Mouse (Mus musculus) B cell, adult 62 days (primary cell): ENCODE data around the gene Zbtb8a. TPM values are rescaled to one million over a fixed set of nuclear protein-coding genes. Genes with fewer than 3 reads are reported as not detected.

Experiments
- total RNA-seq: library from RNA; stranded (reverse); gene quantifications from 4 replicates; pipeline ENCODE4 v1.2.4, GENCODE M21; 2023

Gene Zbtb8a
- total RNA-seq, result 2.2 to 4.1 TPM (median 3.4 TPM) in 4 replicates

GRCm38 (mm10) chr4:129377601-129378390 lies at the start of gene Zbtb8a:
Zbtb8a (minus strand) TSS chr4:129378116.

GRCm38 (mm10) chr4:129335216-129336074 lies 42.5 kb downstream of the Zbtb8a start, which contains the start of the genes Rbbp4 and Zbtb8os:
Rbbp4 (minus strand) TSS chr4:129335370.
Zbtb8os (plus strand) TSS chr4:129335695.

Other genes with a start within 250 kb of the Zbtb8a start
- 0.43 TPM in 1 of 4 replicates, not detected in the others for gene Fndc5, start 241.1 kb downstream of the Zbtb8a start, total RNA-seq
- gene S100pbp, start 188.4 kb downstream of the Zbtb8a start, total RNA-seq, result 40.3 to 46.4 TPM (median 44.2 TPM) in 4 replicates
- 39.2 to 53.9 TPM (median 51.7 TPM) in 4 replicates for gene Yars, start 188.4 kb downstream of the Zbtb8a start, total RNA-seq
- 0.12 to 0.26 TPM (median 0.12 TPM) in 3 of 4 replicates, not detected in the other for gene C77080, start 116.7 kb downstream of the Zbtb8a start, total RNA-seq
- not detected in 4 replicates for gene Sync, start 90.5 kb downstream of the Zbtb8a start, total RNA-seq
- gene Rbbp4, start 42.7 kb downstream of the Zbtb8a start, total RNA-seq, result 144 to 162 TPM (median 150 TPM) in 4 replicates
- gene Zbtb8os, start 42.4 kb downstream of the Zbtb8a start, total RNA-seq, result 31.2 to 38.2 TPM (median 36.8 TPM) in 4 replicates
- not detected in 4 replicates for gene Zbtb8b, start 62.7 kb upstream of the Zbtb8a start, total RNA-seq
- gene Bsdc1, start 83.5 kb upstream of the Zbtb8a start, total RNA-seq, result 125 to 159 TPM (median 135 TPM) in 4 replicates
- gene Tssk3, start 112.9 kb upstream of the Zbtb8a start, total RNA-seq, result 0.46 to 0.88 TPM in 2 of 4 replicates, not detected in the others
- gene Fam229a, start 113.1 kb upstream of the Zbtb8a start, total RNA-seq, result 2.2 to 3.5 TPM in 2 of 4 replicates, not detected in the others
- gene Marcksl1, start 135.5 kb upstream of the Zbtb8a start, total RNA-seq, result 87.6 to 108 TPM (median 95.2 TPM) in 4 replicates
- 167 to 184 TPM (median 171 TPM) in 4 replicates for gene Hdac1, start 164.6 kb upstream of the Zbtb8a start, total RNA-seq
- gene Lck, start 195.5 kb upstream of the Zbtb8a start, total RNA-seq, result 18.6 to 29.8 TPM (median 24.1 TPM) in 4 replicates
- not detected in 4 replicates for gene Fam167b, start 200.4 kb upstream of the Zbtb8a start, total RNA-seq
- 145 to 162 TPM (median 151 TPM) in 4 replicates for gene Eif3i, start 222.5 kb upstream of the Zbtb8a start, total RNA-seq
- 107 to 127 TPM (median 116 TPM) in 4 replicates for gene Tmem234, start 222.6 kb upstream of the Zbtb8a start, total RNA-seq
- gene Dcdc2b, start 236.1 kb upstream of the Zbtb8a start, total RNA-seq, result 0.88 to 2.6 TPM (median 1.4 TPM) in 4 replicates
- gene Iqcc, start 241.0 kb upstream of the Zbtb8a start, total RNA-seq, result 10.8 to 16.9 TPM (median 13.6 TPM) in 4 replicates
- 14.8 to 21.3 TPM (median 20.1 TPM) in 4 replicates for gene Ccdc28b, start 245.8 kb upstream of the Zbtb8a start, total RNA-seq